8 mouse cellular contexts compared by ENCODE assay signal in genomic region chr5:123346701-123347270, GRCm38 (mm10). TPM values are rescaled to one million over a fixed set of nuclear protein-coding genes. Genes with fewer than 3 reads are reported as not detected.
DNase-seq lines count a peak whose midpoint lies in the region; ATAC-seq lines count a peak whose summit lies in the region.

No protein-coding gene starts in this region.

- no peaks in the 10 kb centered on the region for H3K9me3 ChIP-seq in heart, embryonic 11.5 days (replicated peaks; ENCODE audit: control insufficient read depth, low read length)
- no peaks in the 10 kb centered on the region for H3K9me3 ChIP-seq in embryonic facial prominence, embryonic 13.5 days
- no peaks in the 10 kb centered on the region for H3K9me3 ChIP-seq in midbrain, embryonic 12.5 days

- peak overlapping the region; percentile 88 for H3K9ac ChIP-seq in heart, embryonic 11.5 days (ENCODE audit: low read depth, low read length)
- peak overlapping the region; percentile 98 for H3K9ac ChIP-seq in embryonic facial prominence, embryonic 13.5 days
- peak overlapping the region; percentile 99 for H3K9ac ChIP-seq in midbrain, embryonic 12.5 days (replicated peaks)

- H3K27ac ChIP-seq in heart, embryonic 11.5 days (ENCODE audit: low read depth, low read length), result peak overlapping the region; percentile 98
- H3K27ac ChIP-seq in embryonic facial prominence, embryonic 13.5 days, result peak overlapping the region; percentile 99
- H3K27ac ChIP-seq in midbrain, embryonic 12.5 days (replicated peaks), result peak overlapping the region; percentile 100

- no peaks in the 10 kb centered on the region for H3K27me3 ChIP-seq in heart, embryonic 11.5 days (ENCODE audit: control insufficient read depth, insufficient read depth, low read length)
- no peaks in the 10 kb centered on the region for H3K27me3 ChIP-seq in embryonic facial prominence, embryonic 13.5 days
- H3K27me3 ChIP-seq in midbrain, embryonic 12.5 days, result no peaks in the 10 kb centered on the region

- H3K4me3 ChIP-seq in heart, embryonic 11.5 days (ENCODE audit: low read depth, low read length), result peak overlapping the region; percentile 93
- H3K4me3 ChIP-seq in embryonic facial prominence, embryonic 13.5 days, result peak overlapping the region; percentile 95
- peak overlapping the region; percentile 99 for H3K4me3 ChIP-seq in midbrain, embryonic 12.5 days

- 73% methylated on average over 7 of the region's 7 CpGs for WGBS in heart, embryonic 11.5 days (ENCODE audit: insufficient replicate concordance)
- WGBS in embryonic facial prominence, embryonic 13.5 days, result 55% methylated on average over 7 of the region's 7 CpGs
- 68% methylated on average over 7 of the region's 7 CpGs for WGBS in midbrain, embryonic 12.5 days

- intact Hi-C loops in gastrocnemius, postnatal 14 days (cut with DNase I; ENCODE audit: low total_unique reads), result no loop called here

- ATAC-seq in heart, embryonic 11.5 days (replicated peaks; ENCODE audit: insufficient number of reproducible peaks, low FRiP score, low TSS enrichment), result no peak
- no peak for ATAC-seq in embryonic facial prominence, embryonic 13.5 days (ENCODE audit: insufficient number of reproducible peaks, insufficient read depth, low FRiP score, low TSS enrichment, low read depth)
- ATAC-seq in midbrain, embryonic 12.5 days (ENCODE audit: low FRiP score, low read depth), result no peak

- no peaks in the 10 kb centered on the region for H3K36me3 ChIP-seq in heart, embryonic 11.5 days (ENCODE audit: control insufficient read depth, insufficient read depth, low read length)
- peaks cover 9% of the 10 kb centered on the region for H3K36me3 ChIP-seq in embryonic facial prominence, embryonic 13.5 days
- peaks cover 7% of the 10 kb centered on the region; the same call in 1 of the 2 replicates for H3K36me3 ChIP-seq in midbrain, embryonic 12.5 days

- no peak for DNase-seq in heart, adult 11 months
- peak; percentile 93 for DNase-seq in kidney, adult 9 months
- no peak for DNase-seq in thymus, postnatal 25 days
- DNase-seq in gastrocnemius, postnatal 14 days, result no peak
- DNase-seq in cerebellum, postnatal 14 days, result no peak

- peak overlapping the region; percentile 91 for H3K4me2 ChIP-seq in heart, embryonic 11.5 days
- H3K4me2 ChIP-seq in embryonic facial prominence, embryonic 13.5 days, result peak overlapping the region; percentile 86
- peak overlapping the region; percentile 81 for H3K4me2 ChIP-seq in midbrain, embryonic 12.5 days (replicated peaks)

- H3K4me1 ChIP-seq in heart, embryonic 11.5 days (ENCODE audit: control insufficient read depth, insufficient read depth, low read length), result peaks cover 41% of the 10 kb centered on the region
- peaks cover 40% of the 10 kb centered on the region for H3K4me1 ChIP-seq in embryonic facial prominence, embryonic 13.5 days
- H3K4me1 ChIP-seq in midbrain, embryonic 12.5 days, result peaks cover 44% of the 10 kb centered on the region

RNA-seq across cellular contexts. Expression of gene Bcl7a, which starts 3.2 kb away (rescaled TPM):
- 15.2 and 16.2 TPM in 2 replicates for polyA plus RNA-seq in heart, embryonic 11.5 days (2014; fragmentation: Nextera tagmentation; extraction: Ambion mirVana)
- 37.5 and 41.0 TPM in 2 replicates for polyA plus RNA-seq in embryonic facial prominence, embryonic 13.5 days (2015; fragmentation: Nextera tagmentation; extraction: Ambion mirVana)
- polyA plus RNA-seq in midbrain, embryonic 12.5 days (2016; fragmentation: Nextera tagmentation; extraction: Ambion mirVana), result 56.7 and 59.8 TPM in 2 replicates
- total RNA-seq in gastrocnemius, postnatal 14 days (2021), result 10 to 100 TPM; 12.7 to 14.6 TPM

RNA-seq across cellular contexts. Expression of gene Mlxip, which starts 47.8 kb away (rescaled TPM):
- 12.0 and 15.2 TPM in 2 replicates for polyA plus RNA-seq in heart, embryonic 11.5 days (2014; fragmentation: Nextera tagmentation; extraction: Ambion mirVana)
- 14.0 and 16.4 TPM in 2 replicates for polyA plus RNA-seq in embryonic facial prominence, embryonic 13.5 days (2015; fragmentation: Nextera tagmentation; extraction: Ambion mirVana)
- polyA plus RNA-seq in midbrain, embryonic 12.5 days (2016; fragmentation: Nextera tagmentation; extraction: Ambion mirVana), result 16.8 and 21.5 TPM in 2 replicates
- total RNA-seq in gastrocnemius, postnatal 14 days (2021), result 10 to 100 TPM; 48.5 to 59.9 TPM
